Mouse (Mus musculus) kidney, adult 2 months (tissue): ENCODE measurements around the gene Mfsd5. TPM values are rescaled to one million over a fixed set of nuclear protein-coding genes. Genes with fewer than 3 reads are reported as not detected.

Source experiments
- DNase-seq: peaks from one replicate; pipeline ENCODE4 v3.0.0; 2021
- H3K27ac ChIP-seq: fragments of 200-500 bp; 2 replicates; pipeline ENCODE4 v1.5.1; 2012; ENCODE audit warnings: low read depth, low read length, control low read depth, inconsistent platforms; ENCODE audit not compliant: insufficient read depth
- H3K27me3 ChIP-seq: fragments of 200-500 bp; replicated peaks from 2 replicates; pipeline ENCODE4 v1.6.1; 2012; ENCODE audit warnings: mild to moderate bottlenecking, moderate library complexity, low read length, inconsistent platforms; ENCODE audit not compliant: control insufficient read depth, insufficient read depth
- H3K36me3 ChIP-seq: fragments of 200-500 bp; 2 replicates; pipeline ENCODE4 v1.6.1; 2012; ENCODE audit warnings: mild to moderate bottlenecking, moderate library complexity, low read length, inconsistent platforms; ENCODE audit not compliant: control insufficient read depth, insufficient read depth
- H3K4me1 ChIP-seq: fragments of 200-500 bp; 2 replicates; pipeline ENCODE4 v1.6.1; 2011; ENCODE audit warnings: low read length; ENCODE audit not compliant: control insufficient read depth, insufficient read depth
- H3K4me3 ChIP-seq: fragments of 200-500 bp; 2 replicates; pipeline ENCODE4 v1.5.1; 2011; ENCODE audit warnings: mild to moderate bottlenecking, low read depth, low read length, control low read depth; ENCODE audit not compliant: insufficient read depth
- CTCF ChIP-seq: fragments of 200-500 bp; conservative IDR thresholded peaks from 2 replicates; pipeline ENCODE4 v1.5.1; 2011; ENCODE audit warnings: low read depth, mild to moderate bottlenecking, control low read depth, low read length, moderate library complexity, mixed read lengths; ENCODE audit not compliant: insufficient read depth, insufficient read length
- POLR2A ChIP-seq: fragments of 200-500 bp; IDR thresholded peaks from one replicate; pipeline ENCODE4 v1.6.1; 2011; ENCODE audit warnings: low read depth, low read length, control low read depth
- WGBS: fragments of 180-500 bp; shearing (Covaris S2); methylation state at CpG from one replicate; pipeline ENCODE4 v1.1.7; 2018; 5-methylcytosine and 5-hydroxymethylcytosine counted together
- polyA plus RNA-seq: library from polyadenylated mRNA; depleted of rRNA; stranded (reverse); fragments of >200 nt; gene quantifications from 2 replicates; pipeline ENCODE4 v1.2.3, GENCODE M21; 2012; rRNA removed

The Mfsd5 gene
- 66.5 and 72.1 TPM in 2 replicates for polyA plus RNA-seq

GRCm38 (mm10) chr15:102279092-102279782 is at the start of gene Mfsd5:
Mfsd5 (plus strand) TSS chr15:102279454.
- DNase-seq: peak; percentile 92
- Histone ChIP-seq H3K4me1 (peaks cover 3% of the 10 kb centered on the region; the same call in 1 of the 2 replicates), H3K4me3 (peak within 1 kb of the TSS; percentile 87), H3K27me3 (no peaks in the 10 kb centered on the region), H3K36me3 (no peaks in the 10 kb centered on the region; the same call in 1 of the 2 replicates), H3K27ac (peak within 1 kb of the TSS; percentile 86)
- under 1% methylated on average over 65 of the region's 65 CpGs for WGBS
- TF ChIP-seq CTCF: peak; percentile 53
- TF ChIP-seq POLR2A: peak; percentile 71

- Histone ChIP-seq H3K4me3 (no peak overlapping the region), H3K27me3 (no peaks in the 10 kb centered on the region), H3K4me1 (no peaks in the 10 kb centered on the region), H3K36me3 (no peaks in the 10 kb centered on the region), H3K27ac (no peak overlapping the region)
- TF ChIP-seq CTCF (no peak), POLR2A (no peak)
- WGBS: 78% methylated on average over 17 of the region's 17 CpGs
- DNase-seq: no peak
These were observed 48.6 kb upstream of the Mfsd5 start for GRCm38 (mm10) chr15:102230408-102231321.

GRCm38 (mm10) chr15:102231748-102232147 is 47.5 kb upstream of the Mfsd5 start, which contains the start of gene Itgb7:
Itgb7 (minus strand) TSS chr15:102231944.
- no peaks in the 10 kb centered on the region for H3K27me3 ChIP-seq
- no peak within 1 kb of the TSS for H3K27ac ChIP-seq
- H3K4me1 ChIP-seq: no peaks in the 10 kb centered on the region
- TF ChIP-seq POLR2A (no peak), CTCF (no peak)
- WGBS: 39% methylated on average over 6 of the region's 6 CpGs
- no peak for DNase-seq
- H3K36me3 ChIP-seq: no peaks in the 10 kb centered on the region
- no peak within 1 kb of the TSS for H3K4me3 ChIP-seq

GRCm38 (mm10) chr15:102232764-102233163 is 46.5 kb upstream of the Mfsd5 start:
- H3K4me1 ChIP-seq: no peaks in the 10 kb centered on the region
- H3K27me3 ChIP-seq: no peaks in the 10 kb centered on the region
- no peak for TF ChIP-seq CTCF
- TF ChIP-seq POLR2A: no peak
- no peak overlapping the region for H3K4me3 ChIP-seq
- DNase-seq: no peak
- 87% methylated on average over 7 of the region's 7 CpGs for WGBS
- no peak overlapping the region for H3K27ac ChIP-seq
- H3K36me3 ChIP-seq: no peaks in the 10 kb centered on the region

GRCm38 (mm10) chr15:102233896-102234295 is 45.4 kb upstream of the Mfsd5 start:
- no peak overlapping the region for H3K27ac ChIP-seq
- no peak for TF ChIP-seq CTCF
- no peak for TF ChIP-seq POLR2A

GRCm38 (mm10) chr15:102235371-102236027 is 43.8 kb upstream of the Mfsd5 start:
- DNase-seq: peak; percentile 66
- Histone ChIP-seq H3K27ac (no peak overlapping the region), H3K27me3 (no peaks in the 10 kb centered on the region), H3K4me3 (no peak overlapping the region), H3K4me1 (no peaks in the 10 kb centered on the region), H3K36me3 (no peaks in the 10 kb centered on the region)
- TF ChIP-seq CTCF: no peak
- TF ChIP-seq POLR2A: no peak
- WGBS: 31% methylated on average over 21 of the region's 21 CpGs

More at GRCm38 (mm10) chr15:102233896-102234295, 45.4 kb upstream of the Mfsd5 start:
- H3K4me1 ChIP-seq: no peaks in the 10 kb centered on the region
- H3K36me3 ChIP-seq: no peaks in the 10 kb centered on the region
- DNase-seq: peak; percentile 45
- H3K4me3 ChIP-seq: no peak overlapping the region
- no peaks in the 10 kb centered on the region for H3K27me3 ChIP-seq
- WGBS: 34% methylated on average over 2 of the region's 2 CpGs
